Mouse (Mus musculus) C2C12 (cell line): ENCODE measurements around the gene Gpr162. TPM values are rescaled to one million over a fixed set of nuclear protein-coding genes. Genes with fewer than 3 reads are reported as not detected.

Source experiments
- H3K27me3 ChIP-seq: one replicate; pipeline ENCODE4 v1.6.1; 2011; ENCODE audit not compliant: control insufficient read depth, insufficient read depth, insufficient read length
- H3K36me3 ChIP-seq: one replicate; pipeline ENCODE4 v1.6.1; 2011; ENCODE audit not compliant: control insufficient read depth, insufficient read depth
- H3K4me3 ChIP-seq: one replicate; pipeline ENCODE4 v1.5.1; 2011; ENCODE audit warnings: mild to moderate bottlenecking, control low read depth; ENCODE audit not compliant: poor library complexity, insufficient read depth, severe bottlenecking
- H3K79me2 ChIP-seq: one replicate; pipeline ENCODE4 v1.6.1; 2011; ENCODE audit not compliant: control insufficient read depth, insufficient read depth
- H3K79me3 ChIP-seq: one replicate; pipeline ENCODE4 v1.6.1; 2011; ENCODE audit warnings: low read depth, control low read depth
- H3ac ChIP-seq: one replicate; pipeline ENCODE3; 2011; ENCODE audit warnings: low read depth; ENCODE audit not compliant: control insufficient read depth, insufficient read length
- CEBPB ChIP-seq: IDR thresholded peaks from one replicate; pipeline ENCODE4 v1.6.1; 2011; ENCODE audit warnings: low read depth, mild to moderate bottlenecking, control low read depth, moderate library complexity
- CTCF ChIP-seq: IDR thresholded peaks from one replicate; pipeline ENCODE4 v1.5.1; 2011; ENCODE audit not compliant: control insufficient read depth, insufficient read depth, insufficient read length
- FOSL1 ChIP-seq: IDR thresholded peaks from one replicate; pipeline ENCODE4 v1.8.0; 2011; ENCODE audit warnings: mild to moderate bottlenecking, low read length; ENCODE audit not compliant: poor library complexity, insufficient read depth, severe bottlenecking
- MAX ChIP-seq: IDR thresholded peaks from one replicate; pipeline ENCODE4 v1.6.1; 2011; ENCODE audit warnings: mild to moderate bottlenecking, control low read depth
- MYOD1 ChIP-seq: IDR thresholded peaks from one replicate; pipeline ENCODE4 v1.6.1; 2011; ENCODE audit warnings: low read depth; ENCODE audit not compliant: control insufficient read depth, insufficient read length
- MYOG ChIP-seq: IDR thresholded peaks from one replicate; pipeline ENCODE4 v1.6.1; 2011; ENCODE audit not compliant: control insufficient read depth, insufficient read length; ENCODE audit errors: extremely low read depth
- USF1 ChIP-seq: IDR thresholded peaks from one replicate; pipeline ENCODE4 v1.6.1; 2011; ENCODE audit warnings: low read depth, mild to moderate bottlenecking, control low read depth, moderate library complexity
- polyA plus RNA-seq: library from polyadenylated mRNA; unstranded; fragments of >200 nt; fragmentation: generic; extraction: Trizol; gene quantifications from one replicate; pipeline ENCODE4 v1.2.1, GENCODE M21; 2012; ENCODE audit warnings: missing spikeins

Gene Gpr162
- polyA plus RNA-seq, 1 experiment = 0.05 TPM

GRCm38 (mm10) chr6:124817125-124817524, 46.7 kb downstream of the Gpr162 start:
- H3K4me3 ChIP-seq = no peak overlapping the region
- H3K79me2 ChIP-seq = peaks cover 19% of the 10 kb centered on the region
- H3K27me3 ChIP-seq = no peaks in the 10 kb centered on the region
- H3ac ChIP-seq = no peak overlapping the region
- H3K36me3 ChIP-seq = peaks cover 75% of the 10 kb centered on the region
- H3K79me3 ChIP-seq = peaks cover 16% of the 10 kb centered on the region
- TF ChIP-seq USF1 (no peak), FOSL1 (no peak), CEBPB (no peak), CTCF (no peak), MYOD1 (no peak), MYOG (no peak), MAX (no peak)

- Histone ChIP-seq H3K36me3 (peaks cover 75% of the 10 kb centered on the region), H3ac (no peak overlapping the region), H3K27me3 (no peaks in the 10 kb centered on the region), H3K4me3 (no peak overlapping the region), H3K79me2 (peaks cover 24% of the 10 kb centered on the region), H3K79me3 (peaks cover 21% of the 10 kb centered on the region)
- TF ChIP-seq MYOG (no peak), CTCF (no peak), FOSL1 (no peak), MAX (no peak), CEBPB (no peak), USF1 (no peak), MYOD1 (no peak)
These were observed 47.2 kb downstream of the Gpr162 start for GRCm38 (mm10) chr6:124816611-124817010.

GRCm38 (mm10) chr6:124814858-124815774, 48.7 kb downstream of the Gpr162 start:
- Histone ChIP-seq H3K79me2 (peaks cover 33% of the 10 kb centered on the region), H3K36me3 (peaks cover 75% of the 10 kb centered on the region), H3ac (no peak overlapping the region), H3K4me3 (no peak overlapping the region), H3K79me3 (peaks cover 26% of the 10 kb centered on the region), H3K27me3 (no peaks in the 10 kb centered on the region)
- TF ChIP-seq MAX (no peak), FOSL1 (no peak), MYOD1 (no peak), CTCF (no peak), CEBPB (no peak), MYOG (no peak), USF1 (no peak)

GRCm38 (mm10) chr6:124814448-124814847, 49.3 kb downstream of the Gpr162 start:
- TF ChIP-seq USF1 (no peak), FOSL1 (no peak), MYOG (no peak), MAX (no peak), CEBPB (no peak), CTCF (no peak), MYOD1 (no peak)
- Histone ChIP-seq H3K79me3 (peaks cover 30% of the 10 kb centered on the region), H3K79me2 (peaks cover 38% of the 10 kb centered on the region), H3K4me3 (no peak overlapping the region), H3K36me3 (peaks cover 74% of the 10 kb centered on the region), H3K27me3 (no peaks in the 10 kb centered on the region), H3ac (no peak overlapping the region)

GRCm38 (mm10) chr6:124813933-124814332, 49.9 kb downstream of the Gpr162 start, which contains the start of gene Tpi1:
Gene Tpi1, minus strand, starts transcription at chr6:124814296.
- peaks cover 38% of the 10 kb centered on the region for H3K79me2 ChIP-seq
- peaks cover 31% of the 10 kb centered on the region for H3K79me3 ChIP-seq
- peaks cover 68% of the 10 kb centered on the region for H3K36me3 ChIP-seq
- H3K27me3 ChIP-seq = no peaks in the 10 kb centered on the region
- H3K4me3 ChIP-seq = peak within 1 kb of the TSS; percentile 94
- TF ChIP-seq FOSL1 = no peak
- no peak for TF ChIP-seq USF1
- no peak for TF ChIP-seq MYOG
- no peak for TF ChIP-seq CEBPB
- TF ChIP-seq MAX = no peak
- TF ChIP-seq MYOD1 = no peak
- TF ChIP-seq CTCF = no peak
- H3ac ChIP-seq = peak within 1 kb of the TSS; percentile 86
